Mouse (Mus musculus) megakaryocyte-erythroid progenitor cell, adult 5-6 weeks (primary cell): ENCODE data around the gene 9130019O22Rik. TPM values are rescaled to one million over a fixed set of nuclear protein-coding genes. Genes with fewer than 3 reads are reported as not detected.
A peak's percentile ranks its signal among the peaks of the same experiment; 100 is the strongest.
"Not testable (repeated sequence)": the region's sequence is repeated elsewhere in the genome, so short reads cannot be mapped to it uniquely, and the experiment has no call there.

Experiments used
- ATAC-seq: replicated peaks from 2 replicates; pipeline ENCODE4 v1.8.0; 2016; ENCODE audit warnings: mild to moderate bottlenecking, inconsistent platforms; ENCODE audit not compliant: severe bottlenecking, poor library complexity, low FRiP score, low TSS enrichment
- total RNA-seq, 2 experiments: library from RNA; stranded (forward) in 1 of 2; stranded (reverse) in 1 of 2; fragments of 200-1000, 215-1000 nt in 1 of 2; fragments of >200 nt in 1 of 2; fragmentation: Nextera tagmentation in 1 of 2; gene quantifications; 2 replicates each; pipeline ENCODE4 v1.2.3; 2014 to 2017

The 9130019O22Rik gene
- total RNA-seq, 2 experiments from 2014 or later = 2.3 to 4.8 TPM

GRCm38 (mm10) chr7:127343351-127344019 is 43.5 kb downstream of the 9130019O22Rik start:
- no peak for ATAC-seq

GRCm38 (mm10) chr7:127342888-127343287 is 44.1 kb downstream of the 9130019O22Rik start:
- no peak for ATAC-seq

- peak; percentile 28; the same call in 1 of the 2 replicates for ATAC-seq
Measured at GRCm38 (mm10) chr7:127342332-127342731, 44.6 kb downstream of the 9130019O22Rik start.

- ATAC-seq = not testable (repeated sequence)
Measured at GRCm38 (mm10) chr7:127341861-127342260, 45.1 kb downstream of the 9130019O22Rik start.

- ATAC-seq = no peak
Measured at GRCm38 (mm10) chr7:127341356-127341755, 45.6 kb downstream of the 9130019O22Rik start.

GRCm38 (mm10) chr7:127337636-127338035 is 49.3 kb downstream of the 9130019O22Rik start:
- no peak for ATAC-seq

GRCm38 (mm10) chr7:127335604-127336003 is 51.4 kb downstream of the 9130019O22Rik start:
- ATAC-seq = no peak

GRCm38 (mm10) chr7:127333240-127333639 is 53.7 kb downstream of the 9130019O22Rik start:
- ATAC-seq = no peak

Other genes with a start within 250 kb of the 9130019O22Rik start
- 134 and 142 TPM in 2 replicates for gene Spn, start 249.3 kb downstream of the 9130019O22Rik start, total RNA-seq (2014; fragmentation: Nextera tagmentation)
- 294 and 351 TPM in 2 replicates for gene Spn, start 249.3 kb downstream of the 9130019O22Rik start, total RNA-seq (2017)
- 49.6 and 54.8 TPM in 2 replicates for gene Cd2bp2, start 191.1 kb downstream of the 9130019O22Rik start, total RNA-seq (2014; fragmentation: Nextera tagmentation)
- gene Cd2bp2, start 191.1 kb downstream of the 9130019O22Rik start, total RNA-seq (2017) = 51.8 and 63.3 TPM in 2 replicates
- 25.5 and 35.8 TPM in 2 replicates for gene Tbc1d10b, start 178.7 kb downstream of the 9130019O22Rik start, total RNA-seq (2014; fragmentation: Nextera tagmentation)
- gene Tbc1d10b, start 178.7 kb downstream of the 9130019O22Rik start, total RNA-seq (2017) = 23.9 and 41.0 TPM in 2 replicates
- 36.1 and 48.6 TPM in 2 replicates for gene Mylpf, start 178.3 kb downstream of the 9130019O22Rik start, total RNA-seq (2014; fragmentation: Nextera tagmentation)
- gene Mylpf, start 178.3 kb downstream of the 9130019O22Rik start, total RNA-seq (2017) = 22.2 and 30.8 TPM in 2 replicates
- 17.0 and 18.3 TPM in 2 replicates for gene Zfp553, start 154.1 kb downstream of the 9130019O22Rik start, total RNA-seq (2014; fragmentation: Nextera tagmentation)
- gene Zfp553, start 154.1 kb downstream of the 9130019O22Rik start, total RNA-seq (2017) = 22.7 and 31.7 TPM in 2 replicates
- 41.3 and 47.7 TPM in 2 replicates for gene Sept1, start 154.0 kb downstream of the 9130019O22Rik start, total RNA-seq (2014; fragmentation: Nextera tagmentation)
- gene Sept1, start 154.0 kb downstream of the 9130019O22Rik start, total RNA-seq (2017) = 24.8 and 25.5 TPM in 2 replicates
- gene Zfp771, start 142.9 kb downstream of the 9130019O22Rik start, total RNA-seq (2014; fragmentation: Nextera tagmentation) = 15.1 and 16.6 TPM in 2 replicates
- gene Zfp771, start 142.9 kb downstream of the 9130019O22Rik start, total RNA-seq (2017) = 13.6 and 14.1 TPM in 2 replicates
- 61.0 and 138 TPM in 2 replicates for gene Dctpp1, start 126.5 kb downstream of the 9130019O22Rik start, total RNA-seq (2014; fragmentation: Nextera tagmentation)
- 44.5 and 48.2 TPM in 2 replicates for gene Dctpp1, start 126.5 kb downstream of the 9130019O22Rik start, total RNA-seq (2017)
- gene Sephs2, start 113.1 kb downstream of the 9130019O22Rik start, total RNA-seq (2014; fragmentation: Nextera tagmentation) = 61.7 and 74.2 TPM in 2 replicates
- 115 and 130 TPM in 2 replicates for gene Sephs2, start 113.1 kb downstream of the 9130019O22Rik start, total RNA-seq (2017)
- 5.5 and 11.4 TPM in 2 replicates for gene Itgal, start 90.9 kb downstream of the 9130019O22Rik start, total RNA-seq (2014; fragmentation: Nextera tagmentation)
- 2.6 and 4.6 TPM in 2 replicates for gene Itgal, start 90.9 kb downstream of the 9130019O22Rik start, total RNA-seq (2017)
- 3.5 and 8.4 TPM in 2 replicates for gene Zfp768, start 41.6 kb downstream of the 9130019O22Rik start, total RNA-seq (2014; fragmentation: Nextera tagmentation)
- gene Zfp768, start 41.6 kb downstream of the 9130019O22Rik start, total RNA-seq (2017) = 3.0 and 4.4 TPM in 2 replicates
- 7.7 and 8.3 TPM in 2 replicates for gene Zfp747, start 11.1 kb downstream of the 9130019O22Rik start, total RNA-seq (2014; fragmentation: Nextera tagmentation)
- 4.0 and 10.9 TPM in 2 replicates for gene Zfp747, start 11.1 kb downstream of the 9130019O22Rik start, total RNA-seq (2017)
- 3.1 and 8.6 TPM in 2 replicates for gene E430018J23Rik, start 6.5 kb upstream of the 9130019O22Rik start, total RNA-seq (2014; fragmentation: Nextera tagmentation)
- 7.8 TPM in 2 replicates for gene E430018J23Rik, start 6.5 kb upstream of the 9130019O22Rik start, total RNA-seq (2017)
- 1.8 and 6.5 TPM in 2 replicates for gene Zfp764, start 19.7 kb upstream of the 9130019O22Rik start, total RNA-seq (2014; fragmentation: Nextera tagmentation)
- 3.7 and 4.2 TPM in 2 replicates for gene Zfp764, start 19.7 kb upstream of the 9130019O22Rik start, total RNA-seq (2017)
- gene Zfp688, start 34.9 kb upstream of the 9130019O22Rik start, total RNA-seq (2014; fragmentation: Nextera tagmentation) = 6.9 and 14.9 TPM in 2 replicates
- gene Zfp688, start 34.9 kb upstream of the 9130019O22Rik start, total RNA-seq (2017) = 6.8 and 11.2 TPM in 2 replicates
- gene Zfp689, start 62.0 kb upstream of the 9130019O22Rik start, total RNA-seq (2014; fragmentation: Nextera tagmentation) = 3.6 and 5.8 TPM in 2 replicates
- gene Zfp689, start 62.0 kb upstream of the 9130019O22Rik start, total RNA-seq (2017) = 2.0 and 2.5 TPM in 2 replicates
- 76.2 and 109 TPM in 2 replicates for gene Prr14, start 72.4 kb upstream of the 9130019O22Rik start, total RNA-seq (2014; fragmentation: Nextera tagmentation)
- 33.1 and 34.2 TPM in 2 replicates for gene Prr14, start 72.4 kb upstream of the 9130019O22Rik start, total RNA-seq (2017)
- gene Fbrs, start 92.0 kb upstream of the 9130019O22Rik start, total RNA-seq (2014; fragmentation: Nextera tagmentation) = 86.2 and 111 TPM in 2 replicates
- 11.8 and 17.7 TPM in 2 replicates for gene Fbrs, start 92.0 kb upstream of the 9130019O22Rik start, total RNA-seq (2017)
- gene Srcap, start 124.8 kb upstream of the 9130019O22Rik start, total RNA-seq (2014; fragmentation: Nextera tagmentation) = 126 and 170 TPM in 2 replicates
- 21.9 and 22.7 TPM in 2 replicates for gene Srcap, start 124.8 kb upstream of the 9130019O22Rik start, total RNA-seq (2017)
- gene Gm42715, start 132.4 kb upstream of the 9130019O22Rik start, total RNA-seq (2014; fragmentation: Nextera tagmentation) = 30.3 and 58.3 TPM in 2 replicates
- gene Gm42715, start 132.4 kb upstream of the 9130019O22Rik start, total RNA-seq (2017) = 7.4 and 8.8 TPM in 2 replicates
- not detected in 2 replicates for gene Tmem265, start 174.2 kb upstream of the 9130019O22Rik start, total RNA-seq (2014; fragmentation: Nextera tagmentation)
- 3.4 TPM in 1 of 2 replicates, not detected in the other for gene Tmem265, start 174.2 kb upstream of the 9130019O22Rik start, total RNA-seq (2017)
- gene Phkg2, start 186.2 kb upstream of the 9130019O22Rik start, total RNA-seq (2014; fragmentation: Nextera tagmentation) = 43.0 and 59.6 TPM in 2 replicates
- gene Phkg2, start 186.2 kb upstream of the 9130019O22Rik start, total RNA-seq (2017) = 21.1 and 30.5 TPM in 2 replicates
- 6.1 TPM in 1 of 2 replicates, not detected in the other for gene Ccdc189, start 201.4 kb upstream of the 9130019O22Rik start, total RNA-seq (2014; fragmentation: Nextera tagmentation)
- 0.38 and 6.8 TPM in 2 replicates for gene Ccdc189, start 201.4 kb upstream of the 9130019O22Rik start, total RNA-seq (2017)
- gene Rnf40, start 201.6 kb upstream of the 9130019O22Rik start, total RNA-seq (2014; fragmentation: Nextera tagmentation) = 45.6 and 48.7 TPM in 2 replicates
- 35.1 and 37.9 TPM in 2 replicates for gene Rnf40, start 201.6 kb upstream of the 9130019O22Rik start, total RNA-seq (2017)
- 7.2 and 7.8 TPM in 2 replicates for gene Zfp629, start 228.6 kb upstream of the 9130019O22Rik start, total RNA-seq (2014; fragmentation: Nextera tagmentation)
- 3.4 and 9.1 TPM in 2 replicates for gene Zfp629, start 228.6 kb upstream of the 9130019O22Rik start, total RNA-seq (2017)